Mouse (Mus musculus) heart, embryonic 11.5 days (tissue): ENCODE measurements at regions not wholly inside any gene's neighbourhood (a gene's known extent, or its start where the extent isn't known, plus 50 kb on each side); places are given as distances from the start of the nearest gene placed in this dataset.

Experiments used
- ATAC-seq: fragments of 200-750 bp; cut with Nextera tagmentation; replicated peaks from 2 replicates; pipeline ENCODE4 v1.8.0; 2017; ENCODE audit warnings: moderate library complexity; ENCODE audit not compliant: insufficient number of reproducible peaks, low FRiP score, low TSS enrichment
- H3K27ac ChIP-seq: fragments of 300-500 bp; sonication (generic); 2 replicates; pipeline ENCODE4 v1.5.1; 2014; ENCODE audit warnings: mild to moderate bottlenecking, low read depth, low read length
- H3K27me3 ChIP-seq: fragments of 300-500 bp; sonication (generic); 2 replicates; pipeline ENCODE4 v1.6.1; 2014; ENCODE audit warnings: mild to moderate bottlenecking, low read length, mixed read lengths; ENCODE audit not compliant: control insufficient read depth, insufficient read depth
- H3K36me3 ChIP-seq: fragments of 300-500 bp; sonication (generic); 2 replicates; pipeline ENCODE4 v1.6.1; 2014; ENCODE audit warnings: mild to moderate bottlenecking, low read length, moderate library complexity, mixed read lengths; ENCODE audit not compliant: control insufficient read depth, insufficient read depth
- H3K4me1 ChIP-seq: fragments of 300-500 bp; sonication (generic); 2 replicates; pipeline ENCODE4 v1.6.1; 2014; ENCODE audit warnings: low read length; ENCODE audit not compliant: control insufficient read depth, insufficient read depth
- H3K4me2 ChIP-seq: fragments of 300-500 bp; sonication (generic); 2 replicates; pipeline ENCODE4 v1.6.1; 2014; ENCODE audit warnings: mild to moderate bottlenecking, moderate library complexity
- H3K4me3 ChIP-seq: fragments of 300-500 bp; sonication (generic); 2 replicates; pipeline ENCODE4 v1.5.1; 2014; ENCODE audit warnings: low read depth, low read length
- H3K9ac ChIP-seq: fragments of 300-500 bp; sonication (generic); 2 replicates; pipeline ENCODE4 v1.6.1; 2014; ENCODE audit warnings: mild to moderate bottlenecking, low read depth, low read length, moderate library complexity
- H3K9me3 ChIP-seq: fragments of 300-500 bp; sonication (generic); replicated peaks from 2 replicates; pipeline ENCODE4 v1.6.1; 2016; ENCODE audit warnings: low read length; ENCODE audit not compliant: control insufficient read depth
- WGBS: fragments of 180-500 bp; shearing (Covaris S2); extraction: QIAGEN DNeasy Blood & Tissue Kit; methylation state at CpG from one replicate; pipeline ENCODE4 v1.1.7; 2014; ENCODE audit not compliant: insufficient replicate concordance; 5-methylcytosine and 5-hydroxymethylcytosine counted together

GRCm38 (mm10) chr11:30710266-30710665 lies 60.9 kb upstream of the Acyp2 start:
- H3K27ac ChIP-seq, result no peak overlapping the region
- H3K4me2 ChIP-seq, result no peak overlapping the region
- H3K27me3 ChIP-seq, result no peaks in the 10 kb centered on the region
- H3K4me3 ChIP-seq, result no peak overlapping the region
- H3K9ac ChIP-seq, result no peak overlapping the region
- no peaks in the 10 kb centered on the region for H3K36me3 ChIP-seq
- no peaks in the 10 kb centered on the region for H3K4me1 ChIP-seq
- 0 out of 2 replicates have a peak, but pooled peaks cover 2% of the 10 kb centered on the region for H3K9me3 ChIP-seq
- ATAC-seq, result no peak

- H3K27me3 ChIP-seq, result no peaks in the 10 kb centered on the region
- no peaks in the 10 kb centered on the region for H3K4me1 ChIP-seq
- no peak overlapping the region for H3K4me2 ChIP-seq
- no peak for ATAC-seq
- H3K9ac ChIP-seq, result no peak overlapping the region
- peak overlapping the region; percentile 17; the same call in 1 of the 2 replicates for H3K27ac ChIP-seq
- H3K4me3 ChIP-seq, result no peak overlapping the region
- H3K9me3 ChIP-seq, result no peaks in the 10 kb centered on the region
- H3K36me3 ChIP-seq, result no peaks in the 10 kb centered on the region
- WGBS, result 44% methylated on average over 1 of the region's 1 CpGs
Measured at GRCm38 (mm10) chr11:30720803-30721202, 50.7 kb upstream of the Psme4 start.
